Mouse (Mus musculus) midbrain, postnatal 0 days (tissue): ENCODE measurements around the gene Aaas. TPM values are rescaled to one million over a fixed set of nuclear protein-coding genes. Genes with fewer than 3 reads are reported as not detected.

Source experiments
- ATAC-seq: fragments of 200-750 bp; cut with Nextera tagmentation; 2 replicates; pipeline ENCODE4 v1.8.0; 2017; ENCODE audit warnings: moderate number of reproducible peaks, mild to moderate bottlenecking, moderate TSS enrichment, moderate library complexity; ENCODE audit not compliant: low FRiP score
- DNase-seq: peaks from one replicate; pipeline ENCODE4 v3.0.0-alpha.2; 2015; ENCODE audit warnings: low spot score
- H3K27ac ChIP-seq: fragments of 300-500 bp; sonication (generic); 2 replicates; pipeline ENCODE4 v1.5.1; 2014; ENCODE audit warnings: low read depth, mild to moderate bottlenecking, low read length, mixed read lengths
- H3K27me3 ChIP-seq: fragments of 300-500 bp; sonication (generic); 2 replicates; pipeline ENCODE4 v1.6.1; 2014; ENCODE audit warnings: low read length, control low read depth, mixed read lengths; ENCODE audit not compliant: insufficient read depth
- H3K36me3 ChIP-seq: fragments of 300-500 bp; sonication (generic); 2 replicates; pipeline ENCODE4 v1.6.1; 2014; ENCODE audit warnings: low read length, control low read depth, mixed read lengths; ENCODE audit not compliant: insufficient read depth
- H3K4me1 ChIP-seq: fragments of 300-500 bp; sonication (generic); 2 replicates; pipeline ENCODE4 v1.6.1; 2014; ENCODE audit warnings: mild to moderate bottlenecking, control low read depth, antibody characterized with exemption, low read length, mixed read lengths; ENCODE audit not compliant: insufficient read depth
- H3K4me2 ChIP-seq: fragments of 300-500 bp; sonication (generic); 2 replicates; pipeline ENCODE4 v1.6.1; 2014; ENCODE audit warnings: low read depth, mild to moderate bottlenecking, low read length, mixed read lengths; ENCODE audit not compliant: poor library complexity, severe bottlenecking
- H3K4me3 ChIP-seq: fragments of 300-500 bp; sonication (generic); 2 replicates; pipeline ENCODE4 v1.5.1; 2014; ENCODE audit warnings: low read depth, mild to moderate bottlenecking, low read length, moderate library complexity
- H3K9ac ChIP-seq: fragments of 300-500 bp; sonication (generic); replicated peaks from 2 replicates; pipeline ENCODE4 v1.6.1; 2014; ENCODE audit warnings: mild to moderate bottlenecking, low read length, moderate library complexity, mixed read lengths; ENCODE audit not compliant: poor library complexity, severe bottlenecking
- H3K9me3 ChIP-seq: fragments of 300-500 bp; sonication (generic); 2 replicates; pipeline ENCODE4 v1.6.1; 2016; ENCODE audit warnings: low read length, control low read depth
- CTCF ChIP-seq: IDR thresholded peaks from 2 replicates; pipeline ENCODE4 v1.5.1; 2016; ENCODE audit warnings: antibody characterized with exemption, mild to moderate bottlenecking
- WGBS: fragments of 180-500 bp; shearing (Covaris S2); extraction: QIAGEN DNeasy Blood & Tissue Kit; methylation state at CpG from one replicate; pipeline ENCODE4 v1.1.7; 2014; 5-methylcytosine and 5-hydroxymethylcytosine counted together
- polyA plus RNA-seq: library from polyadenylated mRNA; unstranded; fragments of >200 nt; fragmentation: Nextera tagmentation; extraction: Ambion mirVana; gene quantifications from 2 replicates; pipeline ENCODE4 v1.2.1, GENCODE M21; 2015
- total RNA-seq: library from RNA; depleted of rRNA; stranded (reverse); fragments of >200 nt; gene quantifications from 2 replicates; pipeline ENCODE4 v1.2.3, GENCODE M21; 2014

Aaas gene
- total and polyA plus RNA-seq, 2 experiments from 2014 or later, result 30.1 to 31.1 TPM

- peak overlapping the region; percentile 97 for H3K4me2 ChIP-seq
- peak overlapping the region; percentile 32; the same call in 1 of the 2 replicates for H3K27ac ChIP-seq
- under 1% methylated on average over 45 of the region's 49 CpGs for WGBS
- no peaks in the 10 kb centered on the region for H3K36me3 ChIP-seq
- H3K4me1 ChIP-seq, result peaks cover 12% of the 10 kb centered on the region
- TF ChIP-seq CTCF, result peak; percentile 50
- peaks cover 36% of the 10 kb centered on the region for H3K27me3 ChIP-seq
- DNase-seq, result peak; percentile 51
- no peaks in the 10 kb centered on the region for H3K9me3 ChIP-seq
- ATAC-seq, result peak; percentile 44; the same call in 1 of the 2 replicates
- H3K9ac ChIP-seq, result peak overlapping the region; percentile 56
- H3K4me3 ChIP-seq, result peak overlapping the region; percentile 49
These were observed 4.7 kb upstream of the Aaas start for GRCm38 (mm10) chr15:102355134-102355870.

GRCm38 (mm10) chr15:102353986-102354385, 3.4 kb upstream of the Aaas start:
- DNase-seq (no peak), ATAC-seq (no peak)
- H3K4me1 ChIP-seq, result peaks cover 12% of the 10 kb centered on the region
- 82% methylated on average over 2 of the region's 2 CpGs for WGBS
- H3K4me3 ChIP-seq, result no peak overlapping the region
- H3K27me3 ChIP-seq, result peaks cover 35% of the 10 kb centered on the region
- H3K4me2 ChIP-seq, result no peak overlapping the region
- no peaks in the 10 kb centered on the region for H3K36me3 ChIP-seq
- TF ChIP-seq CTCF, result peak; percentile 27; the same call in 1 of the 2 replicates
- no peak overlapping the region for H3K9ac ChIP-seq
- H3K9me3 ChIP-seq, result no peaks in the 10 kb centered on the region
- H3K27ac ChIP-seq, result no peak overlapping the region

- H3K4me3 ChIP-seq, result no peak overlapping the region
- H3K4me2 ChIP-seq, result no peak overlapping the region
- no peak for ATAC-seq
- H3K36me3 ChIP-seq, result no peaks in the 10 kb centered on the region
- H3K9ac ChIP-seq, result no peak overlapping the region
- no peaks in the 10 kb centered on the region for H3K9me3 ChIP-seq
- H3K27me3 ChIP-seq, result peaks cover 17% of the 10 kb centered on the region
- no peak overlapping the region for H3K27ac ChIP-seq
- 58% methylated on average over 2 of the region's 2 CpGs for WGBS
- peaks cover 8% of the 10 kb centered on the region for H3K4me1 ChIP-seq
- peak; percentile 45 for TF ChIP-seq CTCF
- DNase-seq, result no peak
These were observed 1.6 kb upstream of the Aaas start for GRCm38 (mm10) chr15:102352177-102352576.

GRCm38 (mm10) chr15:102350942-102351291, 346 bp upstream of the Aaas start:
- Histone ChIP-seq H3K27me3 (0 out of 2 replicates have a peak, but pooled peaks cover 6% of the 10 kb centered on the region), H3K9ac (no peak overlapping the region; the same call in 1 of the 2 replicates), H3K36me3 (peaks cover 8% of the 10 kb centered on the region; the same call in 1 of the 2 replicates), H3K9me3 (no peaks in the 10 kb centered on the region), H3K4me1 (peaks cover 8% of the 10 kb centered on the region), H3K4me2 (peak overlapping the region; percentile 93), H3K4me3 (peak overlapping the region; percentile 74), H3K27ac (peak overlapping the region; percentile 62; the same call in 1 of the 2 replicates)
- TF ChIP-seq CTCF, result no peak
- ATAC-seq, result peak; percentile 2; the same call in 1 of the 2 replicates
- DNase-seq, result no peak
- 11% methylated on average over 11 of the region's 11 CpGs for WGBS

- Histone ChIP-seq H3K9me3 (no peaks in the 10 kb centered on the region), H3K4me1 (0 out of 2 replicates have a peak, but pooled peaks cover 2% of the 10 kb centered on the region), H3K9ac (no peak overlapping the region), H3K36me3 (peaks cover 15% of the 10 kb centered on the region; the same call in 1 of the 2 replicates), H3K4me2 (no peak overlapping the region), H3K4me3 (no peak overlapping the region), H3K27ac (no peak overlapping the region), H3K27me3 (no peaks in the 10 kb centered on the region)
- no peak for DNase-seq
- no peak for ATAC-seq
- WGBS, result 92% methylated on average over 4 of the region's 4 CpGs
- TF ChIP-seq CTCF, result no peak
These were observed 4.1 kb downstream of the Aaas start for GRCm38 (mm10) chr15:102346444-102346843.

- WGBS, result 96% methylated on average over 3 of the region's 3 CpGs
- no peak for TF ChIP-seq CTCF
- Histone ChIP-seq H3K36me3 (peaks cover 24% of the 10 kb centered on the region), H3K27me3 (no peaks in the 10 kb centered on the region), H3K4me2 (no peak overlapping the region), H3K4me3 (no peak overlapping the region), H3K27ac (no peak overlapping the region), H3K9me3 (no peaks in the 10 kb centered on the region), H3K9ac (no peak overlapping the region), H3K4me1 (no peaks in the 10 kb centered on the region)
- DNase-seq, result no peak
- no peak for ATAC-seq
These were observed 6.1 kb downstream of the Aaas start for GRCm38 (mm10) chr15:102344490-102344889.
